Mouse (Mus musculus): Measurements from ENCODE around the gene Bicdl2. TPM values are rescaled to one million over a fixed set of nuclear protein-coding genes. Genes with fewer than 3 reads are reported as not detected.

The Bicdl2 gene
- total RNA-seq, 2 experiments from 2014 or later, result not detected

- intact Hi-C loops (cut with DNase I), result loop anchor here (1.0 kb wide), 1 partner anchor 11 kb away; no protein-coding TSS in a partner anchor
- no peak for DNase-seq (ENCODE audit: low spot score in 2 of 2)
Measured at GRCm38 (mm10) chr17:23672761-23673160, 12.5 kb downstream of the Bicdl2 start.

GRCm38 (mm10) chr17:23673424-23674073 is 13.2 kb downstream of the Bicdl2 start, which contains the start of the genes Hcfc1r1 and Thoc6:
Gene Hcfc1r1, plus strand, starts transcription at chr17:23673596.
Gene Thoc6, minus strand, starts transcription at chr17:23673882.
- peak; percentile 93 to 98 for DNase-seq (ENCODE audit: low spot score in 2 of 2)
- intact Hi-C loops (cut with DNase I), result loop anchor here (1.0 kb wide), 1 partner anchor 12 kb away; no protein-coding TSS in a partner anchor

- DNase-seq (ENCODE audit: low spot score in 2 of 2), result no peak
- intact Hi-C loops (cut with DNase I), result no loop called here
Measured at GRCm38 (mm10) chr17:23674271-23674952, 14.1 kb downstream of the Bicdl2 start.

GRCm38 (mm10) chr17:23675127-23675526 is 14.8 kb downstream of the Bicdl2 start:
- DNase-seq (ENCODE audit: low spot score in 2 of 2), result no peak
- intact Hi-C loops (cut with DNase I), result no loop called here

- no peak for DNase-seq (ENCODE audit: low spot score in 2 of 2)
- intact Hi-C loops (cut with DNase I), result no loop called here
Measured at GRCm38 (mm10) chr17:23675564-23676281, 15.4 kb downstream of the Bicdl2 start.

GRCm38 (mm10) chr17:23676473-23677031 is 16.2 kb downstream of the Bicdl2 start:
- intact Hi-C loops (cut with DNase I), result no loop called here
- DNase-seq (ENCODE audit: low spot score in 2 of 2), result no peak

- intact Hi-C loops (cut with DNase I), result no loop called here
- peak; percentile 66 to 77 for DNase-seq (ENCODE audit: low spot score in 2 of 2)
Measured at GRCm38 (mm10) chr17:23677236-23677679, 17.0 kb downstream of the Bicdl2 start, which contains the start of gene Tnfrsf12a. Gene Tnfrsf12a, minus strand, starts transcription at chr17:23677468.

- no peak for DNase-seq (ENCODE audit: low spot score in 2 of 2)
- intact Hi-C loops (cut with DNase I), result no loop called here
Measured at GRCm38 (mm10) chr17:23679127-23679835, 19.0 kb downstream of the Bicdl2 start, which contains the start of gene Cldn6. Gene Cldn6, plus strand, starts transcription at chr17:23679249.

- intact Hi-C loops (cut with DNase I), result no loop called here
- no peak for DNase-seq (ENCODE audit: low spot score in 2 of 2)
Measured at GRCm38 (mm10) chr17:23680336-23680735, 20.0 kb downstream of the Bicdl2 start.

GRCm38 (mm10) chr17:23681086-23681485 is 20.8 kb downstream of the Bicdl2 start:
- DNase-seq (ENCODE audit: low spot score in 2 of 2), result no peak

GRCm38 (mm10) chr17:23682092-23682491 is 21.8 kb downstream of the Bicdl2 start:
- intact Hi-C loops (cut with DNase I), result no loop called here
- DNase-seq (ENCODE audit: low spot score in 2 of 2), result no peak

More at GRCm38 (mm10) chr17:23681086-23681485, 20.8 kb downstream of the Bicdl2 start:
- intact Hi-C loops (cut with DNase I), result no loop called here

- intact Hi-C loops (cut with DNase I), result no loop called here
- no peak for DNase-seq (ENCODE audit: low spot score in 2 of 2)
Measured at GRCm38 (mm10) chr17:23682530-23682929, 22.2 kb downstream of the Bicdl2 start.

- no peak for DNase-seq (ENCODE audit: low spot score in 2 of 2)
- intact Hi-C loops (cut with DNase I), result no loop called here
Measured at GRCm38 (mm10) chr17:23683226-23683625, 22.9 kb downstream of the Bicdl2 start.

- intact Hi-C loops (cut with DNase I), result no loop called here
- DNase-seq (ENCODE audit: low spot score in 2 of 2), result no peak
Measured at GRCm38 (mm10) chr17:23683856-23684672, 23.8 kb downstream of the Bicdl2 start, which contains the start of gene Cldn9. Gene Cldn9, minus strand, starts transcription at chr17:23684026.

- intact Hi-C loops (cut with DNase I), result no loop called here
- no peak for DNase-seq (ENCODE audit: low spot score in 2 of 2)
Measured at GRCm38 (mm10) chr17:23694491-23694890, 34.2 kb downstream of the Bicdl2 start.

GRCm38 (mm10) chr17:23695801-23696200 is 35.5 kb downstream of the Bicdl2 start:
- no peak for DNase-seq (ENCODE audit: low spot score in 2 of 2)
- intact Hi-C loops (cut with DNase I), result no loop called here

- DNase-seq (ENCODE audit: low spot score in 2 of 2), result peak in 1 of 2 experiments; percentile 34
- intact Hi-C loops (cut with DNase I), result loop anchor here (5.0 kb wide), 1 partner anchor 37 kb away; the partner anchor contains the start of gene Bicdl2
Measured at GRCm38 (mm10) chr17:23699131-23700077, 39.1 kb downstream of the Bicdl2 start.

Data from left cerebral cortex, postnatal 14 days (tissue).